Mouse (Mus musculus): ENCODE measurements at regions not wholly inside any gene's neighbourhood (a gene's known extent, or its start where the extent isn't known, plus 50 kb on each side); places are given as distances from the start of the nearest gene placed in this dataset.

DNA sequence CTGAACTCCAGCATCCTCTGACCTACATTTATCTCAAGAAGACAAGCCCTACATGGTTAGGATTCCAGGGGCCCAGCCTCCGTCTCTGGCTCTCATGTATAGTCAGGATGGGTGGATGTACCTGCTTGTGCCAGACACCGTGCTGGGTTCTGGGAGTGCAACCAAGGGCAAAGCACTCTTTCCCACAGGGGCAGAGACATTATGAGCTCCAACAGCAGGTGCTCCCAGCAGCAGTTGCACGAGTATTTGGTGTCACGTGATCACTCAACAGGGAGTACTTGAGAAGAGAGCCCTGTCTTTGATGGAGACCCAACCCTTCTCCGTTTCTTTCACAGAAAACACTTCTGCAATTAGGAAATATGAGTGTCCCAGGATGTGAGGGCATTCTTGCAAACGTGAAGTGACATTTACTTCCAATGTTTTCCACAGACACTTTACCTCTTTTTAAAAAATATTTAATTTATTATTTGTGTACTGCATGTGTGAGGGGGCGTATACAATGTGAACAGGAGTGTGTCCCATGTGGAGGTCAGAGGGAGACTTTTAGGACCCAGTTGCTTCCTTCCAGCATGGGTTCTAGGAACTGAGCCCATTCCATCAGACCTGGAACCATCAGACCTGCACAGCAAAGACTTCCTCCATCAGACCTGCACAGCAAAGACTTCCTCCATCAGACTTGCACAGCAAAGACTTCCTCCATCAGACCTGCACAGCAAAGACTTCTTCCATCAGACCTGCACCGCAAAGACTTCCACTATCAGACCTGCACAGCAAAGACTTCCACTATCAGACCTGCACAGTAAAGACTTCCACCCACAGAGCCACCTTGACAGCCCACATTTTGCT, 95.5 kb upstream of the Cpm start:
- Histone ChIP-seq H3K27ac (no peak overlapping the region), H3K4me1 (peaks cover 16% of the 10 kb centered on the region), H3K27me3 (no peaks in the 10 kb centered on the region), H3K4me2 (replicated peaks) (no peak overlapping the region), H3K9me3 (no peaks in the 10 kb centered on the region), H3K4me3 (no peak overlapping the region), H3K36me3 (no peaks in the 10 kb centered on the region), H3K9ac (no peak overlapping the region)
- 85% methylated on average over 8 of the region's 8 CpGs for WGBS
- no peak for ATAC-seq (ENCODE audit: low FRiP score, low read depth)

DNA sequence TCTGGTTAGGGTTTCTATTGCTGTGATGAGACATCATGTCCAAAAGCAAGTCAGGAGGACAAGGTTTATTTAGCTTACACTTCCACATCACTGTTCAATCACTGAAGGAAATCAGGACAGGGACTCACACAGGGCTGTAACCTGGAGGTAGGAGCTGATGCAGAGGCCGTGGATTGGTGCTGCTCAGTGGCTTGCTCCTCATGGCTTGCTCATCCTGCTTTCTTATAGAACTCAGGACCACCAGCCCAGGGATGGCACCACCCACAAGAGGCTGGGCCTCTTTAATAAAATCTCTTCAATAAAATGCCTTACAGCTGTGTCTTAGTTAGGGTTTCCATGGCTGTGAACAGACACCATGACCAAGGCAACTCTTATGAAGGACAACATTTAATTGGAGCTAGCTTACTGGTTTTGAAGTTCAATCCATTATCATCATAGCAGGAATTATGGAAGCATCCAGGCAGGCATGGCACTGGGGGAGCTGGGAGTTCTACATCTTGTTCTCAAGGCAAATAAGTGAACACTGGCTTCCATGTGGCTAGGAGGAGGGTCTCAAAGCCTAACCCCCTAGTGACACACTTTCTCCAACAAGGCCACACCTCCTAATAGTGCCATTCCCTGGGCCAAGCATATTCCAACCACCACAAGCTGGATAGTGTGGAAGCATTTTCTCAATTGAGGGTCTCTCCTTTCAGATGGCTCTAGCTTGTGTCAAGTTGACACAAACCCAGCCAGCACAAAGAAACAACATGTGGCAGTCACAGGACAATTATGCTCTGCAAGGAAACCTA, 96.4 kb upstream of the Cpm start:
- Histone ChIP-seq H3K4me1 (peaks cover 16% of the 10 kb centered on the region), H3K4me2 (replicated peaks) (no peak overlapping the region), H3K9ac (no peak overlapping the region), H3K4me3 (no peak overlapping the region), H3K27me3 (no peaks in the 10 kb centered on the region), H3K36me3 (no peaks in the 10 kb centered on the region), H3K9me3 (no peaks in the 10 kb centered on the region), H3K27ac (no peak overlapping the region)
- ATAC-seq (ENCODE audit: low FRiP score, low read depth) = no peak
- 92% methylated on average over 1 of the region's 1 CpGs for WGBS

DNA sequence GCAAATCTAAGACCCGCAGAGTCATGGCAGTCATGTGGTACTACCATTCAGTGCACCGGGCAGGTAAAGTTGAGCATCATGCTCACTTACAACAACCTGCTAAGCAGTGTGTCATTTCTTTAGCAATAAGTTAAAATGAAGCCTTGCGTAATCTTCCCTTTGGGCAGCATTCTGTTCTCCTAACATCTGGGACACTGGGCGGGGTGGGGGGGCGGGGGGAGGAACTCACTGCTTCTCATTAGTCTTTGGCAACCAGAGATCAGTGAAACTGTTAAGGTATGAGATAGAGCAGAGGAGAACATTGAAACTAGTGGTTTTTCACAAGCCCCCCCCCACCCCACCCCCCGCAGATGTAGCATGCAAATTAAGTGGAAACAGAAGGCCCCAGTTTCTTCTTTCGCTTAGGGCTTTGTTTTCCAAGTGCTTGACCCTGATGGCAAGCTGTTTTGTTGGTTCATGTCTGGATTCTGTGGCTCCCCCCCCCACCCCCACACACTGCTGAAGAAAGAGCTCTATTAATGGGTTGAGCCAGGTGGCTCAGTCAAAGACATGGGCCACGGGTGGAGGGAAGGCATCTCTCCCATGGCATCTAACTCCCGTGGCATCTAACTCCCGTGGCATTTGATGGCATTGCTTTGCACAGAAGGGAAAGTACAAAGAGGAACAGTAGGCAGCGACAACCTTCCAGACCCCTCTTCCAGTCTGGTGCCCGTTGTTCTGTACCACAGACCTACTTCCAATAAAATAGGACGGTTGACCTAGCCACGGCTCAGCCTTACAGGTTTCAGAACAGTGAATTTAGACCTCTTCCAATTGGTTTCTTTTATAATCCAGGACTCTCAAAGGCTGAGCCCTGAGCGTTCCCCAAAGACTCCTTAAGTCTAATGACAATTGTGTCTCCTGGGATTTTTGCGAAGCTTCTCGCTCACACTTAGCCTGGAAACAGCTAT, 97.2 kb upstream of the Cpm start:
- Histone ChIP-seq H3K36me3 (no peaks in the 10 kb centered on the region), H3K27ac (no peak overlapping the region), H3K9me3 (no peaks in the 10 kb centered on the region), H3K4me1 (peaks cover 16% of the 10 kb centered on the region), H3K4me3 (no peak overlapping the region), H3K4me2 (replicated peaks) (no peak overlapping the region), H3K9ac (no peak overlapping the region), H3K27me3 (no peaks in the 10 kb centered on the region)
- 65% methylated on average over 17 of the region's 17 CpGs for WGBS
- ATAC-seq (ENCODE audit: low FRiP score, low read depth) = no peak; the same call in 1 of the 2 replicates

DNA sequence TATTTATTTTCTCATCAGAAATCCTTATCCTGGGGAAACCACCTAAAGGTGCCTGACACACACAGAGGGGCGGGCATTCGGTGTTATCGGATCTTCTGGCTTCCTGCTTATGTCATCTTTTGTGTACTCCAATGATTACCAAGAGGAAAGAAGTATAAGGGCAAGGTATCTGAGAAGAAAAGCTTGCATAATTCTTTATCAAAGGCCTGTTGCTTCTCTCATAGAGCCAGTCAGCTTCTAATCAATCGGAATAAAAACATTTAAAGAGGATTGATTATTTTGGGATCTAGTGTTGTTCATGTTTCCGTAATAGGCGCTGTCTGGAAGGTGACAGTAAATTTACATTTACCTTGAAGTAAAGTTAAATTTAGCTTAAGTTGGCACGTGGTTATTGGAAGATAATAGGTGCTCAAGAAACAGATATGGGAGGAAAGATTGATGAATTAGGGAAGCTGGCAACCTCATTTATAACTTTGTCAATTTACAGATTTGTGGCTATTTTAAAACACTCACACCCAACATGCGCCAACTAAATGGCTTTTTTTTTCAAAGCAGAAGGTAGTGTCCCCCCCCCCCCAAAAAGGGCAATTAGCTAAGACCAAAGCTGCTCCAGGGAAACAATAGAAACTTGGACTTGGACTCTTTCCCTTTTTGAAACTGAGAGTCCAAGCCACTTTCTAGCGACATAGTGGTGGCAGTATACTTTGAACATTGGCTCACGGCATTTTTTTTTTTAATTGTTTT, 98.3 kb upstream of the Cpm start:
- Histone ChIP-seq H3K27ac (no peak overlapping the region), H3K36me3 (no peaks in the 10 kb centered on the region), H3K27me3 (no peaks in the 10 kb centered on the region), H3K4me2 (replicated peaks) (no peak overlapping the region), H3K9me3 (no peaks in the 10 kb centered on the region), H3K4me3 (no peak overlapping the region), H3K4me1 (peaks cover 14% of the 10 kb centered on the region), H3K9ac (no peak overlapping the region)
- no peak for ATAC-seq (ENCODE audit: low FRiP score, low read depth)
- 86% methylated on average over 10 of the region's 10 CpGs for WGBS

DNA sequence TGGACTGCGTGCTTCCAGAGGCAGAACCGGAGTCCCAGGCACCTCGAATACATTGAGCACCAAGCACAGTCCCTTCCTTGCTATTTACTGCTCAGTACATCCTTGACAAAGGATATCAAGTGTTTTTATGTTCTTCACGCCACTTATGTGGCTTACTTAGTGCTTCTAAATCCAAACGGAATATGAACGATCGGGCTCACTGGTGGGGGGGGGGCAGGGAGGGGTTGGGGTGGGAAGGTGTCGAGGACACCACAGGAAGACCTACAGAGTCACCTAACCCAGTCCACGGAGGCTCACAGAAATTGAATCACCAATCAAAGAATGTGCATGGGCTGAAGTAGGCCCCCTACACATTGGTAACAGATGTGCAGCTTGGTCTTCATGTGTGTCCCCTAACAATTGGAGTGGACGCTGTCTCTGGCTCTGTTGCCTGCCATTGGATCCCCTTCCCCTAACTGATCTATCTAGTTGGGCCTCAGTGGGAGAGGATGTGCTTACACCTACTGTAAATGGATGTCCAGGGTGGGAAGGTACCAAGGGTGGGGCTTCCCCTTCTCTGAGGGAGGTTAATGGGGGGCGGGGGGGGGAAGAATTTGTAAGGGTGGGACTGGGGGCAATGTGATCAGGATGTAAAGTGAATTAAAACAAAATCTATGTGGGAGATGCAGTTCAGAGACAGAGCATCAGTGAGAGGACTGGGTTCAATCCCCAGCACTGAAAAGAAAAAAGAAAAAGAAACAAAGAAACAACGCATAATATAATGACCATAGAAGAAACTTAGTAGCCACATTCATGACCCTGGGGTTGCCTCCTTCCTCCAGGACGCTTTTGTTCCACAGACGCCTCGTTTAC, 99.1 kb upstream of the Cpm start:
- Histone ChIP-seq H3K9me3 (no peaks in the 10 kb centered on the region), H3K9ac (no peak overlapping the region), H3K4me1 (peaks cover 19% of the 10 kb centered on the region), H3K4me3 (no peak overlapping the region), H3K27ac (no peak overlapping the region), H3K36me3 (no peaks in the 10 kb centered on the region), H3K27me3 (no peaks in the 10 kb centered on the region), H3K4me2 (replicated peaks) (no peak overlapping the region)
- 70% methylated on average over 15 of the region's 15 CpGs for WGBS
- ATAC-seq (ENCODE audit: low FRiP score, low read depth) = no peak

DNA sequence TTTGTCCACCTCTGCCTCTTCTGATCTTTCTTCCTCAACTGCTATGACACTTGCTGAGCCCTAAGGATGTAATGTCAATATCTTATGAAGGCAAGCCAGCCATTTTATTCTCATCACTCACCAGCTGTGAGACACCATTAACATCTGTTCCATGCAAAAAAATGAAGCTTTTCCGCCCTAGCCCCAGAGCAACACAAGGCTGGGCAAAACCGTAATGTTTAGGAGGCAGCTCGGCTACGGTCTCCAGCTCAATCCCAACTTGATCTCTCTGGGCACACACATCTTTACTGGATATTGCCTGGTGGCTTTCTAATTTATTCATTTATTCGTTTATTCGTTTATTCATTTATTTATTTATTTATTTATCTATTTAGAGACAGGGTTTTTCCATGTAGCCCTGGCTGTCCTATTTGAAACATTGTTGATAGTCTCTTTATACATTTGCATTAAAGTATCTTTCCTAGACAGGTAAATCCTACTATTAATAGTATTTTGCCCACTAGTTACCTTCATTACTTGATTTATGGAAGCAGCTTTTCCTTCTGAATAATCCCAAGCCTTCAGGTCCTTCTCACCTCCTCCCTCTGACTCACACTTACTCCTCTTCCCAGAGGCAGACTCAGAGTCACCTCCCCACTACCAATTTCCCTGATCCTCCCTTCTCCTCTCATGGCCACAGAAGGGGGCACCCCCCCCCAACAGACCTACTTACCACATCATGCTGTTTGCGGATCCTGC, 99.9 kb upstream of the Cpm start:
- no peak overlapping the region for H3K9ac ChIP-seq
- no peaks in the 10 kb centered on the region for H3K36me3 ChIP-seq
- H3K4me2 ChIP-seq (replicated peaks) = no peak overlapping the region
- H3K27ac ChIP-seq = no peak overlapping the region
- no peaks in the 10 kb centered on the region for H3K9me3 ChIP-seq
- ATAC-seq (ENCODE audit: low FRiP score, low read depth) = no peak
- 74% methylated on average over 7 of the region's 7 CpGs for WGBS
- H3K4me1 ChIP-seq = peaks cover 23% of the 10 kb centered on the region
- H3K4me3 ChIP-seq = no peak overlapping the region
- H3K27me3 ChIP-seq = no peaks in the 10 kb centered on the region

DNA sequence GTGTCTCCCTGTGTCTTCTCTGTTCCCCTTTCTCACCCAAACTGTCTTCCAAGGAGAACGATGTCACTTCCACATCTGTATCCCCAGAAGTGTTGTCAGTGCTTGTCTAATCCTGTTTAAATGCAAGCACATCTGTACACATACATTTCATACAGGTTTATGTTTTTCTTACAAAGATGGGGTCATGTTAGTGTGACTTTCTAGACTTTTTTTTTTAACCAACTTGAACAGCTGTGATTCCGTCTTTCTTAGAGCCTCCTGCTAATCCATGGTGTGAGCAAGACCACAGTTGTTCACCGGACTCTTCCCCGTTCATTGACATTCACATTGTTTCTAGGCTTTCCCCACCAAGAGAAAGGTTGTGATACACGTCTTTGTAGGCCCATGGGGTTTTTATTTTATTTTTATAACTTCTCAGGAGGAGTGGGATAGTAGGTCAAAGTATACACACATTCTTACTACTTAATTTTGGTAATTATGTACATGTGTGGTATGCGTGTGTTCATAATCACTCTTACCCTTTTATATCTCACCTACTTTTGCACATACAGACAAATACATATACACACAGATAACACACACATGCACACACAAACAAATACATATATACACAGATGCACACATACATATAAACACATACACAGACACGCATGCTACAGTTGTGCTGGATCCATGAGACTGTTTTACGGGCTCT, 100.6 kb upstream of the Cpm start:
- H3K27me3 ChIP-seq = no peaks in the 10 kb centered on the region
- no peak overlapping the region for H3K9ac ChIP-seq
- no peak overlapping the region for H3K4me2 ChIP-seq (replicated peaks)
- H3K27ac ChIP-seq = no peak overlapping the region
- H3K9me3 ChIP-seq = no peaks in the 10 kb centered on the region
- H3K4me3 ChIP-seq = no peak overlapping the region
- H3K36me3 ChIP-seq = no peaks in the 10 kb centered on the region
- peaks cover 23% of the 10 kb centered on the region for H3K4me1 ChIP-seq
- 75% methylated on average over 8 of the region's 8 CpGs for WGBS
- ATAC-seq (ENCODE audit: low FRiP score, low read depth) = no peak

DNA sequence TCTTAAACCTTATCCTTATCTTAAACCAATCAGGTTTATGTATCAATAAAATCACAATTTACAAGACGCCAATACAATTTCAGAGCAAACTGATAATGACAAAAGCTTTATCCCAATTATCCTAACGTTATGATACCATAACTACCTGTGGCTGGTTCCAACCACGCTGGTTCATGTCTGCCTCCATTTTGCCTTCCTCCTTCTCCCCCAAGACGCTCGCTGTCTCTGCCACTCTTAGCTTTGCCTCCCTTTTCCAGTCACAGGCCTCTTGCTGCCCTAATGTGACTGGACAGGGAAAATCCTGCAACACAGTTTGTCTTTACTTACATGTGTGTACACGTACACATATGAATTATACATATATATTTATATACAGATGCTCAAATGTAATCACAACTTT, 101.3 kb upstream of the Cpm start:
- whole genome bisulfite sequencing = 83% methylated on average over 6 of the region's 6 CpGs
- Histone ChIP-seq H3K4me3 (no peak overlapping the region), H3K27ac (no peak overlapping the region), H3K4me2 (replicated peaks) (no peak overlapping the region), H3K27me3 (no peaks in the 10 kb centered on the region), H3K9me3 (no peaks in the 10 kb centered on the region), H3K4me1 (peaks cover 23% of the 10 kb centered on the region), H3K36me3 (no peaks in the 10 kb centered on the region), H3K9ac (no peak overlapping the region)
- no peak for ATAC-seq (ENCODE audit: low FRiP score, low read depth)

DNA sequence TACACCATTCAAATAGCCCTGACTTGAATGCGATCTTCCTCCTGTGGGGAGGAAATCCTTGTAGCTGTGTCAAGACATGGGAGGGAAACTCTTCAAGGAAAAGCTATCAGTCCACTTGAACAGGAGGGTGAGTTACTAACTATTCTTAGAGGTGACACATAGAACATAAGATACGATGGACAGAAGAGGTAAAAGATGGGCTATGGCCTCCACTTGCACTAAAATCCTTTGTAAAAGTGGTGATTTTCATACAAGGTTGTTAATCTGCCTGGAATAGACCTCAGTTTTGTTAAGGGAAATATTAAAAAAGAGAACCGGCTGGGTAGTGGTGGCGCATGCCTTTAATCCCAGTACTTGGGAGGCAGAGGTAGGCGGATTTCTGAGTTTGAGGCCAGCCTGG, 102.1 kb upstream of the Cpm start:
- Histone ChIP-seq H3K4me3 (no peak overlapping the region), H3K9ac (no peak overlapping the region), H3K9me3 (no peaks in the 10 kb centered on the region), H3K27ac (no peak overlapping the region), H3K27me3 (no peaks in the 10 kb centered on the region), H3K4me1 (peaks cover 20% of the 10 kb centered on the region), H3K36me3 (no peaks in the 10 kb centered on the region), H3K4me2 (replicated peaks) (no peak overlapping the region)
- 88% methylated on average over 5 of the region's 5 CpGs for WGBS
- no peak for ATAC-seq (ENCODE audit: low FRiP score, low read depth)

DNA sequence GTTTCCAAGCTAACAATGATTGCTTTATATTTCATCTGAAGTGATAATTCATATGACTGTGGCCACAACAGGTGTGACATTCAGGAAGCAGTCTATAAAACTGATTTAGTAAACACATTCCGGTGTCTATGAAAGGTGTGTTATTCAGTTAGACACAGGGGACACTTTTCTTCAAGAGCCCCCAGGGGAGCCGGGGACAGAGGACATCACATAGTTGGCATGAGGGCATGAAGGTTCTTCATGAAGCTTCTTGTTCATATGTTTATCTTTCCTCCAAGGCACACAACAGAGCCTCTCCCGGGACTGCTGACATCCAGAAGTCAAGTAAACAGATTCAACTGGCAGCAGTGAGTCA, 102.5 kb upstream of the Cpm start:
- H3K27ac ChIP-seq = no peak overlapping the region

More for the DNA sequence above, 102.5 kb upstream of the Cpm start:
- Histone ChIP-seq H3K36me3 (no peaks in the 10 kb centered on the region), H3K9me3 (no peaks in the 10 kb centered on the region), H3K4me2 (replicated peaks) (no peak overlapping the region), H3K27me3 (no peaks in the 10 kb centered on the region), H3K9ac (no peak overlapping the region), H3K4me3 (no peak overlapping the region), H3K4me1 (peaks cover 20% of the 10 kb centered on the region)
- 75% methylated on average over 3 of the region's 3 CpGs for WGBS
- ATAC-seq (ENCODE audit: low FRiP score, low read depth) = no peak; the same call in 1 of the 2 replicates
